Mouse (Mus musculus) heart, adult 9 months (tissue): ENCODE measurements around the gene Ptcd2.
"Not testable (repeated sequence)": the region's sequence is repeated elsewhere in the genome, so short reads cannot be mapped to it uniquely, and the experiment has no call there.

ENCODE experiments used
- DNase-seq, 2 experiments: peaks; one replicate each; pipeline ENCODE4 v3.0.0; 2022; ENCODE audit warnings: low spot score in 2 of 2

Gene Ptcd2

GRCm38 (mm10) chr13:99355861-99356260 lies 11.4 kb upstream of the Ptcd2 start:
- no peak for DNase-seq

DNA sequence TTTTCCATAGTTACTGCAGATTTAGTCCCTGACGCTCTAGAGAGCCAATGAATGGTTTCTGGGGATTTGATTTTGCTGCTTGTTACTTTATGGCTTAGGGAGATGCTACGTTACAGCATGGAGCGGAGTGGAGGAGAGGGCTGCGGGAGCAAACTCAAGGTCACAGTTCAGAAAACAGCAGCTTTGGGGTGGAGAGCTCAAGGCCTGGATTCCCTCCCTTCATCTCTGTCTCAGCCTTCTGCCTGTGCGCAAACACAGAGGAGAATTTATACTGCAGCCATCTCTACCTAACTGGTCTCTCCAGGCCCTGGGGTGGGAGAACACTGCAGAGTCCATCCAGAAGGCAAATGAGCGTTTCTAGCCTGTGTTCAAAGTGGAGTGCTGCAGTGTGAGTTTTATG lies 10.6 kb upstream of the Ptcd2 start:
- DNase-seq, result no peak

DNA sequence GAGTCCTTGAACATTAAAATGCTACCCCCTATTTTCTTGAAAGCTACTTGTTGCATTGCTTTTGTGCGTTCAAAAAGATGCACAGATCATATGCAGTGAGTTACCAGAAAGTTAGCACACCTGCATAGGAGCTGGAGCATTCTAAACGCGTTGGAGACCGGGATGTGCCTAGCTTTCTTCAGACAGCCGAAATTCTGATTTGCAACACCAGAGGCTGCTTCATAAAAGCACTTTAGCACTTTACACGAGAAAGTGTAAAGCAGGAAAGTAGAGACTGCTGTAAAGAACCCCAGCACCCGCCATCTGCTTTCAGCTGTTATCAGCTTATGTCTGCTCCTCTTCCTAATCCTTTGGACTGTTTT lies 9.0 kb upstream of the Ptcd2 start:
- DNase-seq, result no peak

GRCm38 (mm10) chr13:99352758-99353489 lies 8.4 kb upstream of the Ptcd2 start:
- DNase-seq, result peak; percentile 97

DNA sequence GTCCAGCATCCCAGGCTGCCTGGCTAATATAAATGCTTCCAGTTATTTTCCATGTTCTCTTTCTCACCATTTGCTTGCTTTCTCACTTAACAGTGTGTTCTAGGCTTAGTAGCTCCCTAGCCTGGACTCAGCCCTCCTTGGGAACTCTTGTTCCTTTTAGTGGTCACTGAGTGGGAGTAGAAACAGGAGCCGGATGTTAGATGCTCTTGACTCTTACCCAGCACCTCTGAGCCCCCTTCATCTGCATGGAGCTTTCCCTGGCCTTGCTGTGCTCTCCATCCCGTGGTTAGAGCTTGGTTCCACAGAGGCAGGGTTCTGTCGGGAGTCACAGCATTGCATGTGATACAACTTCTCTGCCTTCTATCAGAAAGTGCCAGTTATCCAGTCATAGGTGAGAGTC lies 7.1 kb upstream of the Ptcd2 start:
- no peak for DNase-seq

DNA sequence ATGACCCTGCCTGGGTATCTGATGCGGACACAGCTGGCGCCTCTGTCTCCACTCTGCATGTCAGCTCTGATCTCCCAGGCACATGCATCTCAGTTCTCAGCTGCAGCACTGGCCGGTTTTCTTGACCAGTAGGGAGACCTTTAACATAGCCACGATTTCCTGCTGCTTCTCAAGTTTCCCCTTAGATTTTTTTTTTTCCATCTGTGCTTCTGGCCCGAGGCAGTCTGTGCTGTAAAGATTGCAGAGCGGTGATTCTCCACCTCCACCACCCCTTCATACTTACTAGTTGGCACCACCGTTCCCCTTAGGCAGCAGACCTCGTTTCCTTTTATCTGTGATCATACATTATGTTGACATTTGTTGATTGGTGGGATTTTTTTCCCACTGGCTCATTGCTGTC lies 6.7 kb upstream of the Ptcd2 start:
- no peak for DNase-seq

DNA sequence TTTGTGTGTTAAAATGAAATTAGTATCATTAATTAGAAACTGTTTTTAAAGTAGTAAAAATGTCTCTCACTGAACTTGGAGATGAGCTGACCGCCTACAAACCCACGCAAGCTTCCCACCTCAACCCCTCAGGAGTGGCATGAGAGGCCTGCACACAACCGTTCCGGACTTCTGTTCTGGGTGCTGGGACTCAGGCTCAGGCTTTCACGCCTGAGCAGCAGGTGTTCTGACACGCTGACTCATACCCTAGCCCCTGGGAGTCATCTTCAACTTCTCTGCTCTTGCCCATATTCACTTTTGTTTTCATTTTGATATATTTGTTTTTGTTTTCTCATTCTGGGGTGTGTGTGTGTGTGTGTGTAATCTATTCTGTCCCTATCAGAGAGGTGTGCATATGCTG lies 5.5 kb upstream of the Ptcd2 start:
- no peak for DNase-seq

DNA sequence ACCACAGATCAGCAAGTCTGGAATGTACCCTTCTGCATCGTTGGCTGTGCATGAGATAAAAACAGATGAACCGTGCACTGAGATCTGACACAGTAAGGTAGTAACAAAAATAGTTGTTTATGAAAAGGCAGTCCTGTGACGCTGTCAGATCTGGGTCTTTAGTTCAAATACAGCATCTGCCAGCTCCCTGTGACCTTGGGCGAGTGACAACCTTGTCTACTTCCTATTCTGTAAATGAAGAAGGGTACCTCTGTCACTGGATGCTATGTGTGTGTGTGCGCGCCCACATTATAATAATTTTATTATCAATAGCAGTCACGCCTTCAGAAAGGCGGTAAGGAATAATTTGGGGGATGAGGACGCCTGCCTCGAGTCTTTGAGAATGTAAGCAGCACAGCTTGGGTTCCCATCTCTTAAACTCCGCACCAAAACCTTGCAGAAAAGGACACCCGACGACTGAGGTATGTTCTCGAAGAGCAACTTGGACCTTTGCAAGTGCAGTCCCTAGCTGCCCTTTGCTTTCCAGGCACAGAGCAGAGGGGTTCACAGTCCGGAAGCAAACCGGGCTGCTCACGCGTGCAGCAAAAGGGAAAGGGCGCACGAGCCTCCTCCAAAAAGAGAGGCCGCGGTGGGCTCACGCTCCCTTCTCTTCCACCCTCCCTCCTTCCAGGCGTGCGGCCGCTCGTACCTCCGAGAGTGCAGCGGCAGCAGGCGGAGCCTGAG lies 468 bp downstream of the Ptcd2 start:
- DNase-seq, result no peak

GRCm38 (mm10) chr13:99341504-99341903 lies 3.0 kb downstream of the Ptcd2 start:
- no peak for DNase-seq

GRCm38 (mm10) chr13:99337510-99337909 lies 7.0 kb downstream of the Ptcd2 start:
- peak in 1 of 2 experiments; percentile 23 for DNase-seq

DNA sequence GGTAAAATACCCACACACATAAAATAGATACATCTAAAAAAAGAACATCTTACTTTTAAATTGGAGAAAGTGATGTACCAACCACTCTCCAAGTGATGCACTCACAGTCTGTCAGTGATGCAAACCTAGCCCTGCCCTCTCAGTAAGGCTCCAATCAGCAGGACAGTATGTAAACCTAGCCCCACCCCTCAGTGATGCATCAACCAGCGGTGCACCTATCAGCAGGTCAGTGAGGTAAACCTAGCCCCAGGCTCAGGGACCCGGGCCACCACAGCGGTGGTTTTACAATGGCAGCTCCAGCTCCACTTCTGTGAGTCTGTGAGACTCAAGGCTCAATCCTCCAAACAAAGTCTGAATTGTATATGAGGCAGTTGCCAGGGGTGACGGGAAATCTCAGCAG lies 13.2 kb downstream of the Ptcd2 start:
- DNase-seq, result no peak

DNA sequence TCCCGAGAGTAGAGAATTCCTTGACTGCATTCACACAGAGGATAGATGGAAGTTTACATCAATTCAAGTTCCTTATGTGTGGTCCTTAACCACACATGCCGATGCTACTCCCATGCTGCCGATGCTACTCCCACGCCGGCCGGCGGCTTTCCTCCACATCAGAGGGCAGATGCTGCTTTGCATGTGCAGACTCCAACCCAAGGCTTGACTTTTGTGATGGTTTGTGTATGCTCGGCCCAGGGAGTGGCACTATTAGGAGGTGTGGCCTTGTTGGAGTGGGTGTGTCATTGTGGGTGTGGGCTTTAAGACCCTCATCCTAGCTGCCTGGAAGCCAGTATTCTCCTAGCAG lies 20.2 kb downstream of the Ptcd2 start:
- DNase-seq, result not testable (repeated sequence)

- DNase-seq, result peak; percentile 60 to 71
Observed at GRCm38 (mm10) chr13:99323632-99324336, 20.7 kb downstream of the Ptcd2 start.

- DNase-seq, result not testable (repeated sequence)
Observed at GRCm38 (mm10) chr13:99322915-99323314, 21.6 kb downstream of the Ptcd2 start.

DNA sequence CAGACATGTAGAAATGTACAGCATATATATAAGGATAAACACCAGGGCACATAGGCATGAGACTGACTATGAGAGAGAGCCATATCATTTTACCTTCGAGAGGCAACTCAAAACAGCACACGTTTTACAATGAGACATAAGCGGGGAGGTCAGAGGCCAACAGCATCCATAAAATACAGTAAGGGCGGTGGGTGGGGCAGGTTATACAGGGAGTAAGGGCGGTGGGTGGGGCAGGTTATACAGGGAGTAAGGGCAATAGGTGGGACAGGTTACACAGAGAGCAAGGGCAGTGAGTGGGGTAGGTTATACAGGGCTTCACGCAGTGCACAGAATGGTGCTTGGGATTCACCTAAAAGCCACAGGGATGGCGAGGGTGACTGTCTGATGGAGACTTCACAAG lies 24.1 kb downstream of the Ptcd2 start:
- no peak for DNase-seq

DNA sequence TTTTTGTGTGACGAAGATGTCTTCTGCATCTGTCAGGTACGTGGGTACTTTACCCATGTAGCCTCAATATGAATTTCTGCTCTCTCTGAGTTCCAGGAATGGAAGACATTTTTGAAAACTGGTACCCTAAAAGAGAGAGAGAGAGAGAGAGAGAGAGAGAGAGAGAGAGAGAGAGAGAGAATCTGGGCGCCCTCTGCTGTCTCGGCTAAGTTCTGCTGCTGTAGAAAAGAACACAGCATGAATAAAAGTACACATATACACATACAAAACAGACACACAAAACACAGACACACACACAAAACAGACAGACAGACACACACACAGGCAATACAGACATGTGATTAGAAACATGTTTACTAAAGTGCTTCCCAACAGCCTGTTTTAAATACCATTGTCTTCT lies 27.4 kb downstream of the Ptcd2 start:
- DNase-seq, result peak in 1 of 2 experiments; percentile 47

DNA sequence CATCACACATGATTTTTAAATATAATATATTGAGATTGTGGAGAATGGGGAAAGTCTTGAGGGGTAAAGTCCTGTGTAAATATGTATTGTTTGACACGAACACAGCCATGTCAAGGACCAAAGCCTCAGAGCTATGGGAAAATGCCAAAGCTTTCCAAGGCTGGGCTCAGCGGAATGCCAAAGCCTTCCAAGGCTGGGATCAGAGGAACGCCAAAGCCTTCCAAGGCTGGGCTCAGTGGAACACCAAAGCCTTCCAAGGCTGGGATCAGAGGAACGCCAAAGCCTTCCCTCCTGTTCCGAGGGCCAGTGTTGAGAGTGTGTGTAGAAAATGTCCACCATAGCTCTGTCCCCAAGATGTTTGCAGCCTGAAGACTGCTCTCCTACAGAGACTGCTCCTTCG lies 28.1 kb downstream of the Ptcd2 start:
- DNase-seq, result no peak

- no peak for DNase-seq
Observed at GRCm38 (mm10) chr13:99314657-99315181, 29.8 kb downstream of the Ptcd2 start.

DNA sequence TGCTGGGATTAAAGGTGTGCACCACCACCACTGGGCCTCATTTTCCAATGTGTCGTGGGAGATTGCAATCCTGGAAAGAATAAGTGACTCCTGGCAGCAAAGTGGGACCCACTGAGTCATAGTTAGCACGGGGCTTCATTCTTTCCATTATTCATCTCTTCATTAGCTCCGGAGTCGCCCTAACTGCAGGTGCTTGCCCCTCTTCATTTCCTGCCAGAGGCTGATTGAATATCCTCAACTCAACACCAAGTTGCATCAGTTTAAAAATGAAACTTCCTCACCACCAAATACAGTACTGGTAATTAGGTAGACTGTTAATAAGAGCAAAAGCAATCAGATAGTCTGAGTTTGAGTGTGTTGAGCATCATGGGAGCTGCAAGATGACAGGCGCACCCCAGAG lies 30.4 kb downstream of the Ptcd2 start:
- DNase-seq, result no peak

DNA sequence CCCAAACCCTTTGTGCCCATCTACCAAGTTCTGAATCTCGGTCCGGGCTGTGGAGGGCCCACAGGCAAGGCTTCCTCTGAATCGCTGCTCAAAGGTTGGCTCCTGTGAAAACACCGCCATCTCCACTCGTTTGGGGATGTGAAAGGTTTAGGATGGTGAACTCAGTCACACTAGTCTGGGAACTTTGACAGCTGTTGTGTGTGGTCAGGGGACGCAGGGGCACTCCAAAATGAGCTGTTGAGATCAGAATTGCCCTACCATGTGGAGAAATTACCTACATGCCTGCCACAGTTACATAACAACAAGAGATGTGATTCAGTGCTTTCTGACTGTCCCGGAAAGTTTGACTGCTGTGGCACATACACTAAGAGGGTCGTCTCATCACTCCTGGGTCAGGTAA lies 36.1 kb downstream of the Ptcd2 start:
- DNase-seq, result no peak

- peak; percentile 56 to 60 for DNase-seq
Observed at GRCm38 (mm10) chr13:99307930-99308359, 36.6 kb downstream of the Ptcd2 start.

DNA sequence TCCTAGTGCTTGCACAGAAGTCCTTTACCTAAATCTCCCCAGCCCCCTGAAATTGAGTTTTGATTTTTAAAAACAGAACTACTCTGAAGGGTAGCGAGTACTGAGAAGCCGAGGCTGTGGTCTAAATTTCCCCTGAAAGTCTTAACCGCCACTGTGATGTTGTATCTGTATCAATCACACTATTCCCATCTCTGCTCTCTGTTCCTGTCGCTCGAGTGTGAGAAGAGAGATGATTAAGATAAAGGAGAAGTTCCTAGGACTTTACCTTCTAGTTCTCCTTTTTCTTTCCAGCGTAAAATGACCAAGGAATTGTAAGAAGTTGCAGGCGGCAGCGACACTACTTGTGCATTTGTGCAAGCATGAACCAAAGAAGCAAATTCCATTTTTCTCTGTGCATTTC lies 38.3 kb downstream of the Ptcd2 start:
- DNase-seq, result no peak

GRCm38 (mm10) chr13:99305186-99305585 lies 39.3 kb downstream of the Ptcd2 start:
- peak; percentile 32 to 50 for DNase-seq
